Mouse (Mus musculus) MEL (cell line): ENCODE data around the gene Hoxa3. TPM values are rescaled to one million over a fixed set of nuclear protein-coding genes. Genes with fewer than 3 reads are reported as not detected.

Source experiments
- DNase-seq: peaks from one replicate; pipeline ENCODE4 v3.0.0; 2011; ENCODE audit warnings: low read depth, low spot score
- H3K27ac ChIP-seq: 2 replicates; pipeline ENCODE4 v1.5.1; 2012; ENCODE audit warnings: low read depth, mild to moderate bottlenecking, control low read depth, low read length, moderate library complexity; ENCODE audit not compliant: control insufficient read depth
- H3K27me3 ChIP-seq, 2 experiments: fragments of 150-350 bp in 1 of 2; sonication (generic) in 1 of 2; 2 replicates each; pipeline ENCODE4 v1.6.1; 2012; ENCODE audit warnings: low read length in 2 of 2, mild to moderate bottlenecking in 2 of 2, improper control_type of control experiment in 1 of 2, moderate library complexity in 1 of 2; ENCODE audit not compliant: insufficient read depth in 2 of 2, control insufficient read depth in 1 of 2
- H3K36me3 ChIP-seq, 2 experiments: 2 replicates each; pipeline ENCODE4 v1.6.1; 2012 to 2014; ENCODE audit warnings: low read length in 2 of 2, improper control_type of control experiment in 1 of 2, inconsistent platforms in 1 of 2, mild to moderate bottlenecking in 1 of 2; ENCODE audit not compliant: insufficient read depth in 2 of 2, control insufficient read depth in 1 of 2
- H3K4me1 ChIP-seq, 2 experiments: fragments of 150-350 bp in 1 of 2; sonication (generic) in 1 of 2; 2 replicates each; pipeline ENCODE4 v1.6.1; 2012; ENCODE audit warnings: low read length in 2 of 2, improper control_type of control experiment in 1 of 2, mild to moderate bottlenecking in 1 of 2; ENCODE audit not compliant: insufficient read depth in 2 of 2, control insufficient read depth in 1 of 2
- H3K4me3 ChIP-seq, 2 experiments: fragments of 150-350 bp in 1 of 2; sonication (generic) in 1 of 2; 2 replicates each; pipeline ENCODE4 v1.5.1; 2012; ENCODE audit warnings: low read depth in 2 of 2, low read length in 2 of 2, mild to moderate bottlenecking in 2 of 2, moderate library complexity in 2 of 2, control low read depth in 1 of 2, improper control_type of control experiment in 1 of 2; ENCODE audit not compliant: control insufficient read depth in 1 of 2, insufficient read depth in 1 of 2
- H3K79me2 ChIP-seq: 2 replicates; pipeline ENCODE4 v1.6.1; 2012; ENCODE audit warnings: mild to moderate bottlenecking, low read length, moderate library complexity; ENCODE audit not compliant: control insufficient read depth, poor library complexity, insufficient read depth
- H3K9ac ChIP-seq: 2 replicates; pipeline ENCODE4 v1.6.1; 2012; ENCODE audit warnings: low read depth, mild to moderate bottlenecking, control low read depth, low read length, moderate library complexity; ENCODE audit not compliant: control insufficient read depth, poor library complexity, severe bottlenecking
- H3K9me3 ChIP-seq: fragments of 150-350 bp; sonication (generic); replicated peaks from 2 replicates; pipeline ENCODE4 v1.6.1; 2012; ENCODE audit warnings: mild to moderate bottlenecking, low read length, improper control_type of control experiment, moderate library complexity; ENCODE audit not compliant: insufficient read depth
- CTCF ChIP-seq, 3 experiments: IDR thresholded peaks in 2 of 3; conservative IDR thresholded peaks in 1 of 3; 2 replicates each; pipeline ENCODE4 v1.5.1; 2011 to 2012; ENCODE audit warnings: low read length in 3 of 3, low read depth in 2 of 3, mild to moderate bottlenecking in 2 of 3, improper control_type of control experiment in 1 of 3, inconsistent platforms in 1 of 3, mixed read lengths in 1 of 3, moderate library complexity in 1 of 3; ENCODE audit not compliant: control insufficient read depth in 1 of 3, insufficient read depth in 1 of 3, poor library complexity in 1 of 3, severe bottlenecking in 1 of 3
- EP300 ChIP-seq, 2 experiments: IDR thresholded peaks; 2 replicates each; pipeline ENCODE4 v1.6.1; 2011; ENCODE audit warnings: improper control_type of control experiment in 2 of 2, low read length in 2 of 2, low read depth in 1 of 2, mild to moderate bottlenecking in 1 of 2
- ETS1 ChIP-seq: IDR thresholded peaks from 2 replicates; pipeline ENCODE4 v1.6.1; 2012; ENCODE audit warnings: low read depth, mild to moderate bottlenecking, inconsistent platforms, low read length, improper control_type of control experiment, moderate library complexity
- GABPA ChIP-seq: IDR thresholded peaks from 2 replicates; pipeline ENCODE4 v1.6.1; 2012; ENCODE audit warnings: low read depth, mild to moderate bottlenecking, inconsistent platforms, low read length, improper control_type of control experiment, moderate library complexity
- GATA1 ChIP-seq: IDR thresholded peaks from 2 replicates; pipeline ENCODE4 v1.6.1; 2011; ENCODE audit warnings: low read depth, low read length, improper control_type of control experiment
- KAT2A ChIP-seq: conservative IDR thresholded peaks from 2 replicates; pipeline ENCODE4 v1.6.1; 2012; ENCODE audit warnings: low read depth, low read length, improper control_type of control experiment, inconsistent platforms
- MAFK ChIP-seq: IDR thresholded peaks from 2 replicates; pipeline ENCODE4 v1.6.1; 2011; ENCODE audit warnings: low read depth, mild to moderate bottlenecking, low read length, improper control_type of control experiment, borderline replicate concordance
- NELFE ChIP-seq: IDR thresholded peaks from 2 replicates; pipeline ENCODE4 v1.6.1; 2011; ENCODE audit warnings: low read depth, low read length, improper control_type of control experiment
- POLR2AphosphoS2 ChIP-seq: IDR thresholded peaks from 2 replicates; pipeline ENCODE4 v1.6.1; 2011; ENCODE audit warnings: low read length, improper control_type of control experiment
- POLR2AphosphoS5 ChIP-seq: IDR thresholded peaks from 2 replicates; pipeline ENCODE4 v1.6.1; 2012; ENCODE audit warnings: low read depth, borderline replicate concordance, mild to moderate bottlenecking, inconsistent platforms, low read length, moderate library complexity, mixed read lengths
- RCOR1 ChIP-seq: IDR thresholded peaks from 2 replicates; pipeline ENCODE4 v1.6.1; 2012; ENCODE audit warnings: low read depth, mild to moderate bottlenecking, inconsistent platforms, low read length, improper control_type of control experiment
- SMC3 ChIP-seq: IDR thresholded peaks from 2 replicates; pipeline ENCODE4 v1.6.1; 2011; ENCODE audit warnings: low read depth, low read length, improper control_type of control experiment
- TAL1 ChIP-seq: IDR thresholded peaks from 2 replicates; pipeline ENCODE4 v1.6.1; 2012; ENCODE audit warnings: mild to moderate bottlenecking, inconsistent platforms, low read length, moderate library complexity, mixed read lengths
- TBP ChIP-seq: IDR thresholded peaks from 2 replicates; pipeline ENCODE4 v1.8.0; 2011; ENCODE audit warnings: low read depth, low read length, improper control_type of control experiment
- TCF12 ChIP-seq: IDR thresholded peaks from 2 replicates; pipeline ENCODE4 v1.6.1; 2014; ENCODE audit warnings: low read depth, mild to moderate bottlenecking, inconsistent platforms, low read length, improper control_type of control experiment, moderate library complexity
- USF1 ChIP-seq: IDR thresholded peaks from 2 replicates; pipeline ENCODE4 v1.6.1; 2014; ENCODE audit warnings: low read depth, mild to moderate bottlenecking, inconsistent platforms, low read length, improper control_type of control experiment, moderate library complexity
- ZC3H11A ChIP-seq: IDR thresholded peaks from 2 replicates; pipeline ENCODE4 v1.6.1; 2012; ENCODE audit warnings: low read depth, mild to moderate bottlenecking, inconsistent platforms, low read length, improper control_type of control experiment
- ZKSCAN1 ChIP-seq: IDR thresholded peaks from 2 replicates; pipeline ENCODE4 v1.6.1; 2012; ENCODE audit warnings: low read depth, mild to moderate bottlenecking, inconsistent platforms, low read length, improper control_type of control experiment, moderate library complexity
- ZNF384 ChIP-seq: IDR thresholded peaks from 2 replicates; pipeline ENCODE4 v1.6.1; 2012; ENCODE audit warnings: low read depth, mild to moderate bottlenecking, inconsistent platforms, low read length, improper control_type of control experiment
- polyA plus RNA-seq, 2 experiments: library from polyadenylated mRNA; stranded (reverse) in 1 of 2; unstranded in 1 of 2; fragments of >175 nt in 1 of 2; fragments of >200 nt in 1 of 2; gene quantifications; 2 replicates each; pipeline versions ENCODE4 v1.2.1 to v1.2.4; 2012; ENCODE audit warnings: low replicate concordance in 2 of 2, low read depth in 1 of 2; ENCODE audit not compliant: insufficient read length in 2 of 2, insufficient read depth in 1 of 2, missing spikeins in 1 of 2
- total RNA-seq: library from RNA; depleted of rRNA; stranded (reverse); fragments of 300-350 nt; gene quantifications from 2 replicates; pipeline ENCODE4 v1.2.3, GENCODE M21; 2012

The Hoxa3 gene
- total and polyA plus RNA-seq, 3 experiments = not detected

GRCm38 (mm10) chr6:52218643-52219215 is 5.6 kb upstream of the Hoxa3 start:
- no peak for DNase-seq
- no peaks in the 10 kb centered on the region for H3K36me3 ChIP-seq
- H3K4me1 ChIP-seq = no peaks in the 10 kb centered on the region
- TF ChIP-seq POLR2AphosphoS5 = no peak
- no peak for TF ChIP-seq ZKSCAN1
- TF ChIP-seq GATA1 = no peak
- no peak for TF ChIP-seq POLR2AphosphoS2
- TF ChIP-seq NELFE = no peak
- TF ChIP-seq USF1 = no peak
- no peak for TF ChIP-seq ZNF384
- TF ChIP-seq CTCF (IDR thresholded peaks at IDR 0.05 in 2 of 3, conservative IDR thresholded peaks at IDR 0.05 in 1 of 3; ENCODE audit: control insufficient read depth in 1 of 3, insufficient read depth in 1 of 3, low read depth in 2 of 3, low read length in 3 of 3, poor library complexity in 1 of 3, severe bottlenecking in 1 of 3) = no peak
- TF ChIP-seq KAT2A = no peak
- no peak for TF ChIP-seq MAFK
- no peaks in the 10 kb centered on the region for H3K9me3 ChIP-seq
- no peak overlapping the region for H3K4me3 ChIP-seq
- no peaks in the 10 kb centered on the region for H3K27me3 ChIP-seq
- H3K27ac ChIP-seq = no peak overlapping the region
- H3K9ac ChIP-seq = no peak overlapping the region
- no peaks in the 10 kb centered on the region for H3K79me2 ChIP-seq

GRCm38 (mm10) chr6:52217895-52218642 is 4.9 kb upstream of the Hoxa3 start:
- H3K4me1 ChIP-seq = no peaks in the 10 kb centered on the region
- H3K27me3 ChIP-seq = no peaks in the 10 kb centered on the region
- no peak overlapping the region for H3K4me3 ChIP-seq
- no peak for TF ChIP-seq TBP
- no peak for TF ChIP-seq ETS1
- no peak for TF ChIP-seq ZKSCAN1
- no peak for TF ChIP-seq MAFK
- no peak for TF ChIP-seq CTCF (IDR thresholded peaks at IDR 0.05 in 2 of 3, conservative IDR thresholded peaks at IDR 0.05 in 1 of 3; ENCODE audit: control insufficient read depth in 1 of 3, insufficient read depth in 1 of 3, low read depth in 2 of 3, low read length in 3 of 3, poor library complexity in 1 of 3, severe bottlenecking in 1 of 3)
- TF ChIP-seq SMC3 = no peak
- TF ChIP-seq EP300 (IDR thresholded peaks at IDR 0.05; ENCODE audit: low read depth in 1 of 2, low read length in 2 of 2) = no peak
- no peak for TF ChIP-seq RCOR1
- TF ChIP-seq TAL1 = no peak
- TF ChIP-seq GABPA = no peak
- no peak for TF ChIP-seq TCF12
- no peak for TF ChIP-seq ZC3H11A
- no peak overlapping the region for H3K27ac ChIP-seq
- H3K36me3 ChIP-seq = no peaks in the 10 kb centered on the region
- no peaks in the 10 kb centered on the region for H3K9me3 ChIP-seq
- no peak for DNase-seq
- no peak overlapping the region for H3K9ac ChIP-seq
- H3K79me2 ChIP-seq = no peaks in the 10 kb centered on the region
